In genomic region chr2:64043099-64043498, GRCm38 (mm10) we compare ENCODE assay signal across 8 mouse cellular contexts. TPM values are rescaled to one million over a fixed set of nuclear protein-coding genes. Genes with fewer than 3 reads are reported as not detected.
DNase-seq lines count a peak whose midpoint lies in the region; ATAC-seq and TF ChIP-seq lines count a peak whose summit lies in the region.

No protein-coding gene starts in this region.

- H3K79me2 ChIP-seq in heart, adult 2 months (replicated peaks; ENCODE audit: control insufficient read depth, insufficient read depth, low read length) = 0 out of 2 replicates have a peak, but pooled peaks cover 1% of the 10 kb centered on the region

- no peak overlapping the region for H3K4me2 ChIP-seq in heart, embryonic 11.5 days
- H3K4me2 ChIP-seq in forebrain, embryonic 16.5 days (ENCODE audit: low read length) = no peak overlapping the region

- H3K36me3 ChIP-seq in heart, adult 2 months (ENCODE audit: control insufficient read depth, insufficient read depth, low read length) = peaks cover 13% of the 10 kb centered on the region
- no peaks in the 10 kb centered on the region for H3K36me3 ChIP-seq in heart, embryonic 11.5 days (ENCODE audit: control insufficient read depth, insufficient read depth, low read length)
- H3K36me3 ChIP-seq in forebrain, embryonic 16.5 days (ENCODE audit: control insufficient read depth, insufficient read depth) = no peaks in the 10 kb centered on the region

- ATAC-seq in heart, embryonic 11.5 days (replicated peaks; ENCODE audit: insufficient number of reproducible peaks, low FRiP score, low TSS enrichment) = no peak
- ATAC-seq in forebrain, embryonic 16.5 days = peak; percentile 50

- 11% methylated on average over 3 of the region's 3 CpGs for WGBS in heart, adult 2 months
- 66% methylated on average over 3 of the region's 3 CpGs for WGBS in heart, embryonic 11.5 days (ENCODE audit: insufficient replicate concordance)
- 12% methylated on average over 3 of the region's 3 CpGs for WGBS in forebrain, embryonic 16.5 days

- H3K9me3 ChIP-seq in heart, embryonic 11.5 days (replicated peaks; ENCODE audit: control insufficient read depth, low read length) = no peaks in the 10 kb centered on the region
- H3K9me3 ChIP-seq in forebrain, embryonic 16.5 days (ENCODE audit: control insufficient read depth, low read length) = no peaks in the 10 kb centered on the region

- TF ChIP-seq POLR2A in heart, adult 2 months (IDR thresholded peaks at IDR 0.05; ENCODE audit: insufficient read depth, low read depth, low read length) = no peak

- intact Hi-C loops in heart, adult 2 months (cut with DNase I) = no loop called here

- no peaks in the 10 kb centered on the region for H3K27me3 ChIP-seq in heart, adult 2 months (ENCODE audit: control insufficient read depth, insufficient read depth, low read length)
- no peaks in the 10 kb centered on the region for H3K27me3 ChIP-seq in heart, embryonic 11.5 days (ENCODE audit: control insufficient read depth, insufficient read depth, low read length)
- no peaks in the 10 kb centered on the region for H3K27me3 ChIP-seq in forebrain, embryonic 16.5 days (replicated peaks; ENCODE audit: control insufficient read depth, insufficient read depth, low read length)

- TF ChIP-seq EP300 in heart, adult 2 months (IDR thresholded peaks at IDR 0.05; ENCODE audit: insufficient read depth, low read depth, low read length) = no peak

- peak overlapping the region; percentile 21; the same call in 1 of the 2 replicates for H3K27ac ChIP-seq in heart, adult 2 months
- no peak overlapping the region for H3K27ac ChIP-seq in heart, embryonic 11.5 days (ENCODE audit: low read depth, low read length)
- H3K27ac ChIP-seq in forebrain, embryonic 16.5 days (ENCODE audit: low read length) = no peak overlapping the region

- no peak overlapping the region for H3K4me3 ChIP-seq in heart, adult 2 months
- no peak overlapping the region for H3K4me3 ChIP-seq in heart, embryonic 11.5 days (ENCODE audit: low read depth, low read length)
- H3K4me3 ChIP-seq in forebrain, embryonic 16.5 days (replicated peaks; ENCODE audit: low read length) = no peak overlapping the region

- no peak for TF ChIP-seq CTCF in heart, adult 2 months (IDR thresholded peaks at IDR 0.05)

- no peak overlapping the region for H3K9ac ChIP-seq in heart, adult 2 months (ENCODE audit: low read depth, low read length)
- no peak overlapping the region for H3K9ac ChIP-seq in heart, embryonic 11.5 days (ENCODE audit: low read depth, low read length)
- H3K9ac ChIP-seq in forebrain, embryonic 16.5 days (replicated peaks; ENCODE audit: low read depth, low read length) = no peak overlapping the region

- peak in 1 of 2 experiments; percentile 45 for DNase-seq in heart, adult 2 months
- peak; percentile 72 to 89 for DNase-seq in adrenal gland, adult (ENCODE audit: inconsistent age in 2 of 2, low spot score in 1 of 2)
- peak; percentile 71 to 76 for DNase-seq in kidney, postnatal 25 days
- DNase-seq in lung, postnatal 4 days = peak; percentile 26 to 53
- no peak for DNase-seq in thymus, postnatal 14 days
- DNase-seq in retina, postnatal 1 day = no peak

- H3K4me1 ChIP-seq in heart, adult 2 months (ENCODE audit: control insufficient read depth, insufficient read depth, low read length) = peaks cover 3% of the 10 kb centered on the region
- H3K4me1 ChIP-seq in heart, embryonic 11.5 days (ENCODE audit: control insufficient read depth, insufficient read depth, low read length) = peaks cover 7% of the 10 kb centered on the region; the same call in 1 of the 2 replicates
- no peaks in the 10 kb centered on the region for H3K4me1 ChIP-seq in forebrain, embryonic 16.5 days (replicated peaks; ENCODE audit: control insufficient read depth, insufficient read depth, low read length)

RNA-seq across cellular contexts. Expression of gene Fign, which starts 54.7 kb away (rescaled TPM):
- 10 to 100 TPM in 1 of 2 experiments, 1 to 10 TPM in 1; 8.3 to 17.5 TPM for total RNA-seq in heart, adult 2 months (2021)
- 5.0 and 8.9 TPM in 2 replicates for polyA plus RNA-seq in heart, adult 2 months (2012; rRNA removed)
- 11.8 and 11.9 TPM in 2 replicates for polyA plus RNA-seq in heart, embryonic 11.5 days (2014; fragmentation: Nextera tagmentation; extraction: Ambion mirVana)
- 4.0 and 8.3 TPM in 2 replicates for polyA plus RNA-seq in forebrain, embryonic 16.5 days (2015; fragmentation: Nextera tagmentation; extraction: Ambion mirVana)

Comparison
In these comparisons a context has a peak if more than half of its experiments do, and no peak if none do; other contexts are left out.
1. DNase-seq: peak in adrenal gland, adult (2 of 2), kidney, postnatal 25 days (2 of 2) and lung, postnatal 4 days (2 of 2); none in thymus, postnatal 14 days (single experiment) and retina, postnatal 1 day (single experiment).